Mouse (Mus musculus) CH12.LX (cell line): Measurements from ENCODE around the gene Klc1.

ENCODE experiments used
- CHD2 ChIP-seq: IDR thresholded peaks from 2 replicates; pipeline ENCODE4 v1.6.1; 2011; ENCODE audit warnings: low read length, improper control_type of control experiment
- CTCF ChIP-seq, 2 experiments: IDR thresholded peaks in 1 of 2; conservative IDR thresholded peaks in 1 of 2; 2 replicates each; pipeline ENCODE4 v1.5.1; 2011 to 2012; ENCODE audit warnings: low read depth in 2 of 2, low read length in 2 of 2, improper control_type of control experiment in 1 of 2, inconsistent platforms in 1 of 2, mild to moderate bottlenecking in 1 of 2, moderate library complexity in 1 of 2
- E2F4 ChIP-seq: IDR thresholded peaks from 2 replicates; pipeline ENCODE4 v1.6.1; 2011; ENCODE audit warnings: low read depth, low read length, improper control_type of control experiment; ENCODE audit not compliant: insufficient replicate concordance
- EP300 ChIP-seq: IDR thresholded peaks from 2 replicates; pipeline ENCODE4 v1.6.1; 2011; ENCODE audit warnings: low read length, improper control_type of control experiment
- ETS1 ChIP-seq: conservative IDR thresholded peaks from 2 replicates; pipeline ENCODE4 v1.6.1; 2012; ENCODE audit warnings: low read depth, mild to moderate bottlenecking, inconsistent platforms, low read length, improper control_type of control experiment, moderate library complexity
- JUND ChIP-seq: conservative IDR thresholded peaks from 2 replicates; pipeline ENCODE4 v1.6.1; 2011; ENCODE audit warnings: low read depth, low read length, improper control_type of control experiment
- MAFK ChIP-seq: IDR thresholded peaks from 2 replicates; pipeline ENCODE4 v1.6.1; 2011; ENCODE audit warnings: low read length, improper control_type of control experiment; ENCODE audit not compliant: insufficient replicate concordance
- MAX ChIP-seq: IDR thresholded peaks from 2 replicates; pipeline ENCODE4 v1.6.1; 2011; ENCODE audit warnings: low read length, improper control_type of control experiment
- NRF1 ChIP-seq: IDR thresholded peaks from 2 replicates; pipeline ENCODE4 v1.6.1; 2014; ENCODE audit warnings: low read depth, mild to moderate bottlenecking, inconsistent platforms, low read length, improper control_type of control experiment, moderate library complexity
- POLR2AphosphoS2 ChIP-seq: IDR thresholded peaks from 2 replicates; pipeline ENCODE4 v1.6.1; 2011; ENCODE audit warnings: low read depth, low read length, improper control_type of control experiment
- SIN3A ChIP-seq: IDR thresholded peaks from 2 replicates; pipeline ENCODE4 v1.6.1; 2012; ENCODE audit warnings: low read length, improper control_type of control experiment, inconsistent platforms
- SMC3 ChIP-seq: IDR thresholded peaks from 2 replicates; pipeline ENCODE4 v1.6.1; 2011; ENCODE audit warnings: low read depth, low read length, improper control_type of control experiment
- USF1 ChIP-seq: IDR thresholded peaks from 2 replicates; pipeline ENCODE4 v1.6.1; 2014; ENCODE audit warnings: low read depth, mild to moderate bottlenecking, inconsistent platforms, low read length, improper control_type of control experiment
- ZNF384 ChIP-seq: IDR thresholded peaks from 2 replicates; pipeline ENCODE4 v1.6.1; 2012; ENCODE audit warnings: low read depth, low read length, improper control_type of control experiment, inconsistent platforms

DNA sequence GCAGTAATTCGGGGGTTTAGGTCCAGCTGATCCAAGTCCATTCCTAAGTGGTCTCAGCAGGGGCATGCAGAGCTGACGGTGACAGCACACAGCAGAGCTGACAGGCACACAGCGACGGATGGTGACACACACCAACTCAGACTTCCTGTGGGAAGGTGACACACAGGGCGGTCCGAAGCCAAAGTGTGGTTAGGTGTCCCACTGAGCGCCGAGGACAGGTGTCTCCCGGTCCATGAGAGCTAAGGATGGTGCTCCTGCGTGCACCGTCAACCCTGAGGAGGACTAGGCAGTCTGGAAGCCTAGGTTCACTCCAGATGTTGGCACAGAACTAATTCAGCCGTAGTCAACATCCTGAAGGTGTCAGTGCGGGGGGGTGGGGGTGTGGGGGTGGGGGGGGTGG lies 53.4 kb downstream of the Klc1 start:
- no peak for TF ChIP-seq CTCF (conservative IDR thresholded peaks at IDR 0.05 in 1 of 2, IDR thresholded peaks at IDR 0.05 in 1 of 2; ENCODE audit: low read depth in 2 of 2, low read length in 2 of 2)
- no peak for TF ChIP-seq EP300
- no peak for TF ChIP-seq E2F4
- no peak for TF ChIP-seq NRF1
- TF ChIP-seq ETS1, result no peak
- no peak for TF ChIP-seq JUND
- no peak for TF ChIP-seq ZNF384
- no peak for TF ChIP-seq SIN3A
- no peak for TF ChIP-seq MAX
- TF ChIP-seq CHD2, result no peak
- no peak for TF ChIP-seq USF1
- TF ChIP-seq MAFK, result no peak
- TF ChIP-seq SMC3, result no peak
- TF ChIP-seq POLR2AphosphoS2, result no peak
